Mouse (Mus musculus) heart, adult 10 weeks (tissue): ENCODE data around the gene Wdr76. TPM values are rescaled to one million over a fixed set of nuclear protein-coding genes. Genes with fewer than 3 reads are reported as not detected.

Experiments used
- polyA plus RNA-seq: library from polyadenylated mRNA; stranded (reverse); fragments of 350-450 nt; fragmentation: Illumina TruSeq; extraction: RNeasy Lipid Tissue Mini Kit (QIAGEN cat#74804); gene quantifications from one replicate; pipeline ENCODE4 v1.2.3, GENCODE M21; 2014; ENCODE audit warnings: low read depth, low replicate concordance

The Wdr76 gene
- polyA plus RNA-seq: 1.3 TPM

GRCm38 (mm10) chr2:121505942-121506882 lies at the start of gene Wdr76, which contains the start of gene Mfap1a:
Gene Wdr76, plus strand, starts transcription at chr2:121506723.
Gene Mfap1a, minus strand, starts transcription at chr2:121506665.

GRCm38 (mm10) chr2:121473301-121474179 lies 33.0 kb upstream of the Wdr76 start, which contains the start of gene Mfap1b:
Gene Mfap1b, minus strand, starts transcription at chr2:121474067.

Other genes with a start within 250 kb of the Wdr76 start
- gene Trp53bp1, start 235.3 kb upstream of the Wdr76 start, polyA plus RNA-seq: 24.0 TPM
- 2.9 TPM for gene Map1a, start 217.1 kb upstream of the Wdr76 start, polyA plus RNA-seq
- 70.3 TPM for gene Ppip5k1, start 151.3 kb upstream of the Wdr76 start, polyA plus RNA-seq
- 1.8 TPM for gene Ckmt1, start 149.0 kb upstream of the Wdr76 start, polyA plus RNA-seq
- gene Strc, start 119.6 kb upstream of the Wdr76 start, polyA plus RNA-seq: 0.21 TPM
- gene Pdia3, start 92.9 kb upstream of the Wdr76 start, polyA plus RNA-seq: 115 TPM
- 5.0 TPM for gene Catsper2, start 92.9 kb upstream of the Wdr76 start, polyA plus RNA-seq
- gene Ell3, start 62.4 kb upstream of the Wdr76 start, polyA plus RNA-seq: 0.26 TPM
- gene Serf2, start 57.5 kb upstream of the Wdr76 start, polyA plus RNA-seq: 543 TPM
- gene Hypk, start 53.4 kb upstream of the Wdr76 start, polyA plus RNA-seq: 17.4 TPM
- gene Serinc4, start 49.9 kb upstream of the Wdr76 start, polyA plus RNA-seq: not detected
- 39.7 TPM for gene Mfap1b, start 32.7 kb upstream of the Wdr76 start, polyA plus RNA-seq
- 33.2 TPM for gene Mfap1a, start 58 bp upstream of the Wdr76 start, polyA plus RNA-seq